Mouse (Mus musculus) lung, postnatal 0 days (tissue): ENCODE results near the gene Dkkl1. TPM values are rescaled to one million over a fixed set of nuclear protein-coding genes. Genes with fewer than 3 reads are reported as not detected.

ENCODE experiments used
- ATAC-seq: fragments of 200-750 bp; cut with Nextera tagmentation; 2 replicates; pipeline ENCODE4 v1.8.0; 2017; ENCODE audit warnings: moderate library complexity
- DNase-seq: peaks from one replicate; pipeline ENCODE4 v3.0.0-alpha.2; 2016; ENCODE audit warnings: low spot score
- H3K27ac ChIP-seq: fragments of 300-500 bp; sonication (generic); 2 replicates; pipeline ENCODE4 v1.5.1; 2014; ENCODE audit warnings: antibody characterized with exemption, mild to moderate bottlenecking, low read length, mixed read lengths
- H3K27me3 ChIP-seq: fragments of 300-500 bp; sonication (generic); replicated peaks from 2 replicates; pipeline ENCODE4 v1.6.1; 2014; ENCODE audit warnings: low read length, mixed read lengths; ENCODE audit not compliant: insufficient read depth
- H3K36me3 ChIP-seq: fragments of 300-500 bp; sonication (generic); 2 replicates; pipeline ENCODE4 v1.6.1; 2014; ENCODE audit warnings: low read length, mixed read lengths; ENCODE audit not compliant: insufficient read depth
- H3K4me1 ChIP-seq: fragments of 300-500 bp; sonication (generic); 2 replicates; pipeline ENCODE4 v1.6.1; 2014; ENCODE audit warnings: antibody characterized with exemption, low read depth, low read length, mixed read lengths; ENCODE audit not compliant: insufficient read depth
- H3K4me2 ChIP-seq: fragments of 300-500 bp; sonication (generic); replicated peaks from 2 replicates; pipeline ENCODE4 v1.6.1; 2014; ENCODE audit warnings: low read depth, mild to moderate bottlenecking, low read length, moderate library complexity, mixed read lengths
- H3K4me3 ChIP-seq: fragments of 300-500 bp; sonication (generic); 2 replicates; pipeline ENCODE4 v1.5.1; 2014; ENCODE audit warnings: low read depth, low read length
- H3K9ac ChIP-seq: fragments of 300-500 bp; sonication (generic); replicated peaks from 2 replicates; pipeline ENCODE4 v1.6.1; 2014; ENCODE audit warnings: low read depth, mild to moderate bottlenecking
- H3K9me3 ChIP-seq: fragments of 300-500 bp; sonication (generic); 2 replicates; pipeline ENCODE4 v1.6.1; 2016; ENCODE audit warnings: low read length, mixed read lengths
- CTCF ChIP-seq: IDR thresholded peaks from 2 replicates; pipeline ENCODE4 v1.5.1; 2016; ENCODE audit warnings: antibody characterized with exemption, mild to moderate bottlenecking
- EP300 ChIP-seq: IDR thresholded peaks from 2 replicates; pipeline ENCODE4 v1.6.1; 2016; ENCODE audit warnings: antibody characterized with exemption, mild to moderate bottlenecking, control low read depth
- WGBS: fragments of 180-500 bp; shearing (Covaris S2); extraction: QIAGEN DNeasy Blood & Tissue Kit; methylation state at CpG from one replicate; pipeline ENCODE4 v1.1.7; 2014; 5-methylcytosine and 5-hydroxymethylcytosine counted together
- polyA plus RNA-seq: library from polyadenylated mRNA; unstranded; fragments of >200 nt; fragmentation: Nextera tagmentation; extraction: Ambion mirVana; gene quantifications from 2 replicates; pipeline ENCODE4 v1.2.1, GENCODE M21; 2015

The Dkkl1 gene
- polyA plus RNA-seq, 1 experiment from 2014 or later: 1.1 TPM

DNA sequence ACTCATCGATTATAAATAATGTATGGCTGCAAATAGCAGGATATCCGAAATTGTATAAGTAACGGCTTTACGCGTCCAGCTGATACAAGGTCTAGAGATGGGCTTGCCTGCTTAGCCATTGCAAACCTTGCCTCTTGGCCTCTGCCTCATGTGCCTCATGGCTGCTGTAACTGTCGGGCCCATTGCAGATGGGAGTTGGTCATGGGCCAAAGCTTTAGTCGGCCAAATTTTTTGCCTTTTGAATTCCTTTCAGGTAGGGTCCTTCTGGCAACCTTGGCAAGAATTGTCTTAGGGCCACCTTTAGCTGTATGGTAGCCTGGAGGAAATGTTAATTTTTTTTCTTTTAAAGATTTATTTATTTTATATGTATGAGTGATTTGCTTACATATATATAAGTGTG, 12.9 kb upstream of the Dkkl1 start:
- Histone ChIP-seq H3K36me3 (peaks cover 12% of the 10 kb centered on the region; the same call in 1 of the 2 replicates), H3K4me2 (no peak overlapping the region), H3K27ac (no peak overlapping the region), H3K9me3 (no peaks in the 10 kb centered on the region), H3K4me3 (no peak overlapping the region), H3K9ac (no peak overlapping the region), H3K27me3 (no peaks in the 10 kb centered on the region), H3K4me1 (no peaks in the 10 kb centered on the region)
- no peak for DNase-seq
- 88% methylated on average over 7 of the region's 7 CpGs for WGBS
- no peak for ATAC-seq
- TF ChIP-seq CTCF: no peak
- no peak for TF ChIP-seq EP300

DNA sequence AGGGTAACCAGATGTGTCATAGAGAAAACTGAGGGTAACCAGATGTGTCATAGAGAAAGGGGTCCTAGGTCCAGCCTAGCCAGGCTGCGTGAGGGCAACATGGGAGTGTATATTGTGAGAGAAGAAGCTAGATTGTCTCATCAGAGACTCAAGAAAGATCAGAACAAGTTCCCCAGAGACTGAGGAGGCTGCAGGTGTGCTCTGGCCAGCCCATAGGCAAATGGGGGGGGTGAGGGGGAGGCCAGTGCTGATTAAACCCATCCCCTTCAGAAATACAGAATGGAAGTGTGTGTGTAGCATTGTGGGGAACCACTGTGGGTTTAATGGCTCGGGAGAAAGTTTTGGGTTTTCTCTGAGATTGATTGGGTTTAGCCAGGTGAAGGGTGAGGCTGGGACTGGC, 9.7 kb upstream of the Dkkl1 start:
- Histone ChIP-seq H3K36me3 (peaks cover 5% of the 10 kb centered on the region; the same call in 1 of the 2 replicates), H3K9me3 (no peaks in the 10 kb centered on the region), H3K4me1 (peaks cover 4% of the 10 kb centered on the region; the same call in 1 of the 2 replicates), H3K4me2 (no peak overlapping the region), H3K4me3 (no peak overlapping the region), H3K27me3 (no peaks in the 10 kb centered on the region), H3K9ac (no peak overlapping the region), H3K27ac (no peak overlapping the region)
- WGBS: 83% methylated on average over 2 of the region's 2 CpGs
- DNase-seq (no peak), ATAC-seq (no peak)
- TF ChIP-seq CTCF: no peak
- no peak for TF ChIP-seq EP300

DNA sequence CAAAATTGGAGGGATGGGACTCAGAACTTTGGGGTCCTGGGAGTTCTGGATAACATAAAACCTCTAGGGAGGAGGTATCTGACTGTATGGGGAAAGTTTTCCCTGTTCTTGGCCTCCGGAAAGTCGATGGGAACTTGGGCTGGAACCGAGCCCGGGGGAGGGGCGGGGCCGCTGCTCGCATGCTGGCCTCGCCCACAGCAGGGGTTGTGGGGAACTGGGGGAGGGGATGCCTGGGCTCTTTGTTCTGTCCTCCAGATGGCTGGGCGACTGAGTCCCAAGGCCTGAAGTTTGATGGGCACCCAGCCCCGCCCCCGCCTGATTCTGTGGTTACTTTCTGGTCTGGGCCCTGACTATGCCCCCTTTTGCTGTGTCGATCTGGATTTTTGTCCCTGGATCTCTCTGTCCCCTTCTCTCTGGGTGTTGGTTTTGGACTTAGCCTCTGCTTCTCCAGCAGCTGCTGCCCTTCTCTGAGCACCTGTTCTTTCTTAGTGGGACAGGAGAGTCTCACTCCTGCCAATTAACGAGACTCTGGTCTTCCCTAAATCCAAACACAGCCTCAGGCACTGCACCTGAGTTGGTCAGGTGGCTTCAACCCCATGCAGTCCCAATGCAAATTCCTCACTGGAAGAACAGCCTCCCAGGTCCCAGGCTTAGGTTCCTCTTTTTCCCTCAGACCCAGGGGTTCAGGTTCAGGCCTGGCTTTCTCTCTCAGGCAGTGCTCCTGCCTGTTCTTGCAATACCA, 4.7 kb upstream of the Dkkl1 start:
- no peak for TF ChIP-seq EP300
- TF ChIP-seq CTCF: no peak
- DNase-seq: peak; percentile 79
- H3K36me3 ChIP-seq: no peaks in the 10 kb centered on the region

DNA sequence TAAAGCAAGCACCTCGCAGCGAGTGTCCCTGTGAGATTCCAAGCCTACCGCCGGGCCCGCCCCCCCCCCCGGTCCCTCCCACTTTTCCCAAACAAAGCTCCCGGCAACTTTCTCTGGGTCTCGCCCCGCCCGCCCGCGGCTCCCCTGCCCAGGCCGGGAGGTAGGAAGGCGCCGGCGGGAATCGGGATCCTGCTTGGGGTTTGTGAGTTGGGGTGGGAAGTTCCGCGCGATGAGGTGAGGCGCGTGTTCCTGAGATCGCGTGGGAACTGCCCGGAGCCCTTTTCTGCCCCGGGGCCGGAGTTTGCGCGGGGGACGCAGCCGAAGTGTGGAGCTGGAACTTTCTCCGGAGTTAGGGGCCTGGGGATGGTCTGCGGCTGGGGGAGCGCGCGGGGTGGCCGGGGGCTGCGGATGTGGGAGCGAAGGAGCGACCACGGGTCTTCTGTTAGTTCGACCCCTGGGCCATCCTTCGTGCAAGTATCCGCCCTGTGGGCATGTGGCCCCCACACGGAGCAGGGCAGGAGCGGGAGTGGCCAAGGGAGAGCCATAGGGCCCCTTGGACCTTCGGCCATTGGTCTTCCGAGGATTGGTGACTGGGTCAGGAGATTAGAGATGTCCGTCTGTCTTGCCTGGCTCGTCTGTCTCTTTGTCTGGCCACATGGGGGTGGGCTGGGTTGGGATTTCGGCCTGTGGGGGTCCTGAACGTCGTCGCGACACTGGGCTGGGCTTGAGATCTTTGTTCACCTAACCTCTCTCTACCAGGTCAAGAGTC, 3.9 kb upstream of the Dkkl1 start, which contains the start of gene Tead2:
Gene Tead2 (plus strand): TSS at position 81 of the 769 bp plus-strand sequence.
- Histone ChIP-seq H3K27ac (peak within 1 kb of the TSS; percentile 54; the same call in 1 of the 2 replicates), H3K4me1 (peaks cover 4% of the 10 kb centered on the region), H3K36me3 (no peaks in the 10 kb centered on the region), H3K27me3 (peaks cover 4% of the 10 kb centered on the region; the same call in 1 of the 2 replicates), H3K4me3 (peak within 1 kb of the TSS; percentile 77), H3K9ac (peak within 1 kb of the TSS; percentile 50), H3K4me2 (peak within 1 kb of the TSS; percentile 88), H3K9me3 (no peaks in the 10 kb centered on the region)
- DNase-seq: peak; percentile 65
- peak; percentile 70 for ATAC-seq
- under 1% methylated on average over 52 of the region's 55 CpGs for WGBS
- TF ChIP-seq CTCF (no peak), EP300 (no peak)

More for the DNA sequence above, 4.7 kb upstream of the Dkkl1 start:
- Histone ChIP-seq H3K9me3 (no peaks in the 10 kb centered on the region), H3K9ac (peak overlapping the region; percentile 50; the same call in 1 of the 2 replicates), H3K4me2 (peak overlapping the region; percentile 88), H3K4me3 (peak overlapping the region; percentile 77), H3K27me3 (no peaks in the 10 kb centered on the region), H3K27ac (peak overlapping the region; percentile 54; the same call in 1 of the 2 replicates), H3K4me1 (peaks cover 4% of the 10 kb centered on the region)
- WGBS: 4% methylated on average over 13 of the region's 13 CpGs
- peak; percentile 66 for ATAC-seq

DNA sequence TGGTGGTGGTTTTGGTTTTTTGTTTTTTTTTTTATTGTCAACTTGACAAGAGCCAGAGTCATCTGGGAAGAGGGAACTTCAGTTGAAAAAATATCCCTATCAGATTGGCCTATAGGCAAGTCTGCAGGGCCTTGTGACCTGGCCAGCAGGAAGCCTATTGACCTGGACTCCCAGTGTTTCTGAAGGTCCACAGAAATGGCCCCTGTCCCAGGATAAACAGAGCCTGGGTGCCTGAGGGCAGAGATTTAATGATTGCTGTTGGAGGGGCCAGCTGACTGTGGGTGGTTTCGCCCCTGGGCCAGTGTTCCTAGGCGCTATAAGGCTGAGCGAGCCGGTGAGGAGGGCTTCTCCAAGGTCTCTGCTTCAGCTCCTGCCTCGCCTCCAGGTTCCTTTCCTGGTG, 1.8 kb upstream of the Dkkl1 start:
- Histone ChIP-seq H3K4me1 (peaks cover 4% of the 10 kb centered on the region), H3K9me3 (no peaks in the 10 kb centered on the region), H3K4me3 (no peak overlapping the region), H3K27ac (no peak overlapping the region), H3K36me3 (no peaks in the 10 kb centered on the region), H3K4me2 (no peak overlapping the region), H3K9ac (no peak overlapping the region), H3K27me3 (peaks cover 4% of the 10 kb centered on the region; the same call in 1 of the 2 replicates)
- 68% methylated on average over 5 of the region's 5 CpGs for WGBS
- TF ChIP-seq CTCF (no peak), EP300 (no peak)
- ATAC-seq (no peak), DNase-seq (no peak)

DNA sequence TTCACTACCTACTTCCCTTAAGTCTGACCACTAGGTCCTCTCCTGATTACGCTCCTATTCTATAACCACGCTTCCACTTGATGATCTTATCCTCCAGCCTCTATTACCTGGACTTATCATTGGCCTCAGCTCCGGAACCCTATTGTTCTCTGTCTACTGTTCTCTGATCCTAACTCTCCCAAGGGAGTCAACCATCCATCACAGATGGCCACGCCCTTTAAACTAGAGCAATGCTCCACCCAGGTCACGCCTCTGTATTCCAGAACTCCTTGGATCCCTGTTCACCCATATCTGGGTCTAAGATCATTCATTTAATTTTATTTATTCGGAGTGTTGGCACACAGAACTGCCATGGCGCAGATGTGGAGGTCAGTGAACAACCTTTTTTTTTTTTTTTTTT, 409 bp upstream of the Dkkl1 start:
- TF ChIP-seq EP300 (no peak), CTCF (no peak)
- Histone ChIP-seq H3K4me1 (peaks cover 4% of the 10 kb centered on the region), H3K4me3 (no peak overlapping the region), H3K27ac (no peak overlapping the region), H3K27me3 (peaks cover 4% of the 10 kb centered on the region; the same call in 1 of the 2 replicates), H3K9me3 (no peaks in the 10 kb centered on the region), H3K9ac (no peak overlapping the region), H3K36me3 (no peaks in the 10 kb centered on the region), H3K4me2 (no peak overlapping the region)
- DNase-seq (no peak), ATAC-seq (no peak)
- WGBS: 72% methylated on average over 7 of the region's 7 CpGs
